Mouse (Mus musculus) frontal cortex, postnatal 14 days (tissue): Measurements from ENCODE around the gene Lmo3.

Source experiments
- DNase-seq, 2 experiments: peaks; one replicate each; pipeline ENCODE4 v3.0.0; 2022; ENCODE audit warnings: low spot score in 2 of 2

The Lmo3 gene

DNA sequence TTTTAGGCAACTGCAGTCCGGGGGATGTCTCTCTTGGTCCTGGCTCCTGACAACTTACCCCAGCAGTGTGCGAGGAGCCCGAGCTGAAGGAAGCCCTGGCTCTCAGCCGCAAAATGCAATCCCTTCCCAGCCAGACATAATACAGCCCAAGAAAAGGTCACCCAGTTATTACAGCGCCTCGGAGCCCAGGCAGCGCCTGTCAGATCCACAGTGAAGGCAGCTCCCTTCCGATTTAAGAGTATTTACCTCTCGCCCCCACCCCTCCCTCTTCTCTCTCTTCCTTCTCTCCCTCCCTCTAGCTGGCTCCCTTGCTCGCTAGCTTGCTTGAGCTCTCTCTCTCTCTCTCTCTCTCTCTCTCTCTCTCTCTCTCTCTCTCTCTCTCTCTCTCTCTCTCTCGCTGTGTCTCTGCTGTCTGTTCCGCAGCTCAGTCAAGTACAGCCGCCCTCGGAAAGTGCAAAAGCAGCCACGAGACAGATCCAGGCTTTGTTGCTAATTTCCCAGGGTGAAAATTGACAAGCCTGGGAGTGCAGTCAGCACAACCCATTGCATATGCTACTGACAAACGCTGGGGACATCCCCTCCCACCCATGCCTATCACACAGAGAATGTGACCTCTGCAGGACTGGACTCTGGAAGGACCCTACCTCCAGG, 159.0 kb downstream of the Lmo3 start:
- peak; percentile 39 to 46 for DNase-seq

DNA sequence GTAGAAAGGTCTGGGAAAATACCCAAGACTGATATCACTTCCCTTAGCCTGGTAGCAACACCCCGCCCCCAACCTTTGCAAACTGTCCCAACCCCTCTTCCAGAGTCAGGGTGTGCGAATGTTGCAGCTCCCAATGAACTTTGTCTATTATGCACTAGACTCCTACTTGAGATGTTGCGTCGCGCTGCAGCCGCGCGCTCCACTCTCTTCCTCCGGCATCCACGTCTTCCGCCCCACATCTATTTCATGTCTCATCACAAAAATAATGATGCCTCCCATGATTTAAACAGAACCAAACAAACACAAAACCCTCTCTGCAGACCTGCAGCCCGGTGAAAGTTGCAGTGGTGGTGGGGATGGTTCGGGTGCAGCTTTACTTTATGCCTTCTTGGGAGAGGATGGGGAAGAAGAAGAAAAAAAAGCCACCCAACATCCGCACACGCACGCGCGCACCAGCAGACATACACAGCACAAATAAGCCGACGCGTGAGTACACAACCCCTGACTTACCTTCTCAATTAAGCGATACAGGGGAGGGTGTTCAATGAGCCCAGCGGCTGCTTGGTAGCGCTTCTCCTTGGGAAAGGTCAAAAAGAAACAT, 159.7 kb downstream of the Lmo3 start:
- peak in 1 of 2 experiments; percentile 38 for DNase-seq

DNA sequence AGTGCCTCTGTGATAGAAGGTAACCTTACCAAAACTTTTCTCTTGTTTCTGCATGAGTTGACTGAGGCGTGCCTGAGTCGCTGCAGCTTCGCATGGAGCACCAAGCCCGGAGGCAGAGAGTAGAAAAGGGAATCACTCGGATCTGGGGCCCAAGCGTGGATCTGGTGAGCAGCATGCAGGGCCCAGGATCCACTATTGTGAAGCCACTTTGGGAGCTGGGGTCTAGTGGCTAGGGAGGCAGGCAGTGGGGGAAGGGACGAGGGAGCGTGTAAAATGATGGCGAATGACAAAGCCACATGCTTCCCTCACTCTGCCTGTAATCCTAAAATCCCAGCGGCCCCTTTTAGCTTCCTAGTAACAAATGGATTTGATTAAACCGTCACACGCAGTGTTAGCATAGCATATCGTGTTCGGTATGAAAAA, 160.6 kb downstream of the Lmo3 start:
- DNase-seq: peak in 1 of 2 experiments; percentile 37

- peak in 1 of 2 experiments; percentile 37 for DNase-seq
Observed at GRCm38 (mm10) chr6:138420536-138420891, 161.3 kb downstream of the Lmo3 start.

GRCm38 (mm10) chr6:138419871-138420535, 161.8 kb downstream of the Lmo3 start:
- no peak for DNase-seq

DNA sequence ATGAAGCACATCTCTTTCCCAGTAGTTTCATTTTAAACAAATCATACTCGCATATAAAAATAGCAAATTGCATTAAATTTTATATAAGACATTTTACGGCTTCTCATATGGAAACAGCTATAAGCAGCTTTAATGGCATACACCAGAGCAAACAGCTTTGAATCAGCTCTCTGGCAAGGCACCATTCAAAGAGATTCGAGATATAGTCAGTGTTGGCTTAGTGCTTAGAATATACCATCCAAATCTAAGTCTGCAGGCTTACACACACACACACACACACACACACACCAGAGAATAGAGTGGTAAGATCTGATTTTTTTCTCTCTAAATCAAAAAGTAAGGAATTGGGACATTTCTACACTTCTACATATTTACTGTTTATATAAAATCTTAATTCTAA, 169.7 kb downstream of the Lmo3 start:
- no peak for DNase-seq

DNA sequence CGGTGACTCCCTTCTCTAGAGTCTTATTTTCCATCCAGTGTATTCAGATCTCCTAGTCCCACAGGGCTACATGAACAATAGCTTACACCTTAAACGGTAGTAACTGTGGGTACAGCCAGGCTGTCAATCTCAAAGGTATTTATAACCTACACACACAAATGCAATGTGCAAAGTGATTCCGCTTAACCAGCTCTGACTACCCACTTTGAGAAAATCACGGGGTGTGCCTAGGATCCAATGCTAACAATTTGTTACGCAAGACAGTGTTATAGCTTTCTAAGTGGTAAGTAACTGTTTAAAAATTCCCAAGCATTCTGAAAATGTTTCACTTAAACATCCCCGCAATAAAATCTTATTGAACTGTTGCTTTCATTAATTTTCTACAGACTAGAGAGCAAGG, 179.7 kb downstream of the Lmo3 start:
- DNase-seq: no peak

DNA sequence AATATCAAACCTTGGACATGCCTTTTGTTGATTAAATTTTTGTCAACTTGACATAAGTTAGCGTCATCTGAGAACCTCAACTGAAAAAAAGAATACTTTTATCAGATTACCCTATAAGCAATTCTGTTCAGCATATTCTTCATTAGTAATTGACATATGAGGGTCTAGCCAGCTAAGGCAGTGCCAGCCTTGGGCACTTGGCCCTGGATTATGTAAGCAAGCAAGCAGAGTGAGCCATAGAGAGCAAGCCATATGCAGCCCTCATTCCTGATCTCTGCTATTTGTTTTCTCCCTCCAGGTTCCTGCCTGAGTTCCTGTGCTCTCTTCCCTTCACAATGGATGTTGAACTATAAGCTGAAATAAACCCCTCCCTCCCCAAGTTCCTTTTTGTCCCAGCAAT, 182.9 kb downstream of the Lmo3 start:
- no peak for DNase-seq

- no peak for DNase-seq
Observed at GRCm38 (mm10) chr6:138391085-138391484, 190.7 kb downstream of the Lmo3 start.

DNA sequence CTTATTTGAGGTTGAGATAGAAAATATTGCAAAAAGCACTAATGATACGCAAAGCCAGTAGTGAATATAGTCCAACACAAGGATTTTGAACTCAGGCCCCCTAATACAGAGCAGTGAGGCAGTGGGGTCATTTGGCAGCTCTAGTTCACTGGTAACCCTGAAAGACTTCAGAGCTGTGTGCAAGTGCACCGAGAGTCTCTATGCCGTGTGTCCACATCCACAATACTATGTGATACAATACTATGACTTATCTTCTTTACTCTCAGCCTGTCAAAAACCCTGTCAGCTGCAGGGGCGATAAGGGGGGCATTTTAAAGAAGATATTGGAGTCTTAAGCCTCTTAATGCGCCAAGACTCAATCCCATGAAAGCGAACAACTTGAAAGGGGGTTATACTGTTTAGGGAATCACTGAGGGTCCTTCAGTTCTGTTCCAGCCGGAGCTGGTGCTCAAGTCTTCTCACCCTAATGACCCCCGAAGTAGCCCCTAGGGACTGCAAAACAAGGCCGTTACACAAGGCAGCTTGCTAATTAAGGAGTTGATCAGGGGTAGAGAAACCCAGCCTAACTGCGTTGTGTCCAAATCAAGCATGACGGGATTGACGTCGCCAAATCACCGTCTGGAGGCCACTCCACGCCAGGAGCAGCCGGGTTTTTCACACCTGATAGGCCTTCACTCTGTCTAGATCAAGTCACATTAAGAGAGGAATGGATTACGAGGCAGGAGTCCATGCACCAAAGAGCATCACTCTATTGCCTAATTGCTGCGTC, 193.4 kb downstream of the Lmo3 start:
- DNase-seq: no peak

DNA sequence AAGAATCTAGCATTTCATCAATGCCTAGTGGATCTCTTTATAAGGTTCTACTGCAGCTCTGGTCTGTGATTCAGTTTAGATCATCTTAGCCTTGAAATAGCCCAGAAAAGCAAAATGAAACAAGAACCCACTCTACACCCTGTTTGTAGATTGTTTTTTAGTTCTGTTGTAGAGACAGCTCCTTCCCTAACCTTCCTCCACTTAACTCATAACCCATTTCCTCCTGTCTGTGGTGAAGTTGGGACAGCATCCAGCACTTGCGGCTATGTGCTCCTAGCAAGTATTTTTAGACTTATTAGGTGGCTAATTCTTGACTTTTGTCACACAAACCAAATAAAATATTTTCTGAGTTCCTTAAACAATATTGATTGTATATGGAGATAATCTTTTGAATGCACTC, 198.6 kb downstream of the Lmo3 start:
- DNase-seq: no peak

GRCm38 (mm10) chr6:138371176-138371575, 210.6 kb downstream of the Lmo3 start:
- no peak for DNase-seq

GRCm38 (mm10) chr6:138364111-138364510, 217.7 kb downstream of the Lmo3 start:
- DNase-seq: no peak

DNA sequence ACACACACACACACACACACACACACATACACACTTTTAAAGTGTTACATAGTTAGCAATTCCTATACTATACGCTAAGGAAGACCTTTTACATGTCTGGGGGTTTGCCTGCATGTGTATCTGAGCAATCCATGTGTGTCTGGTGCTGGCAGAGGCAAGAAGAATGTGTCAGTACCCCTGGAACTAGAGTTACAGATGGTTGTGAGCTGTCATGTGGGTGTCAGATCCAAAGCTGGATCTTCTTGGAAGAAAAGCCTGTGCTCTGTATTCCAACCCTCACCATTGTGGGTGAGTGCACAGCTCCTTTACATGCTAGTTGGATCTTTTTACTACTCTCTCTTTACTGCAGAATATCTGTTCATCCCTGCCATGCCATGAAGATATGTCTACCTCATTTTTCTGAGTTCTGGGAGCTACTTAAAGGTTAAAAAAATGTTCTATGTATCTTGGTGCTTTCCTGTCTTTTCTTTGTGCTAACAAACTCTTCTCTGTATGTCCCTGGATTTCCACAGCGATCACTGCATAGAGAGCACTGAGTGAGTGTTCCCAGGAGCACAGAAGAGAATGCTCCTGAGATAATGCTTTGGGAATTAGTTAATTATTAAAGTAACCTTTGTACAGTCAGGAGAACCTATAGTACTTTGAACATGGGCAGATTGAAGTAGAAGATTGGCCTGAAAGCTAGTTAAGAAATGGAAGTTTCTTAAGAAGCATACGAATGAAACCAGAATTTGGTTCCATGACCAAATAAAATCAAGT, 231.0 kb downstream of the Lmo3 start:
- no peak for DNase-seq

DNA sequence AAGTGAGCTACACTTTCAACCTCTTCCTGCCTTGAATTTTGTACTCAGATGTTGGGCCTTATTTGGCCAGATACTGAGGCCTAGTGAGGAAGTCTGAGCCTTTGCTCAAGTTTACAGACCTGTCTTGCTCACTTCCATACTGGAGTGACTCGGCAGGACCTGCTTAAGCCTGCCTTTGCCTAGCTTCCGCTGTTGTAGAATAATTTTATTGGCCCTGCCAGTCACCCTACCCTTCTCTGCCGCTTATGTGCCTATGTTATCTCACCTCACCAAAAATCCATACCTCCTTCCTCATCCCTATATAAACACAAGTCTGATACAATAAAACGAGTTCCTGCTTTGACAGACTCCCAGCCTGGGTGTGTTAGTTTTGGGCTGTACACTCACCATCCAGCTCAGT, 235.2 kb downstream of the Lmo3 start:
- DNase-seq: no peak

DNA sequence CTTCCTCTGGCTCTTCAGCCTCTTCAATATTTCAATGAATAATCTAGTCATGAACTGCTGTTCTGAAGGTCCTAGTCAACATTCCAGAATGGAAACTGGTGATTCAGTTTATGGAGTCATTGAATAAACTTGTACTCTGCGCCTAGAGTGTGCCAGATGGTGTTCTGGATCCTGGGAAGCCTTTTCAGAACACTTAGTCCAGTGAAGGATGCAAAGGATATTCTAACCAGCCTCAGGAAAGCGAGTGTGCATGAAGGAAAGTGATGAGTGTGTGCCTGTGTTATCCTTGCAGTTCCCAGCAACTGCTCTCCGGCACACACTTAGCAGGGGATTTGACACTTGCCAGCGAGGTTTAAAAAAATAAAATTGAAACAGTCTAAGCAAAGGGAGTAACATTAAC, 245.9 kb downstream of the Lmo3 start:
- no peak for DNase-seq

- no peak for DNase-seq
Observed at GRCm38 (mm10) chr6:138333991-138334390, 247.8 kb downstream of the Lmo3 start.

DNA sequence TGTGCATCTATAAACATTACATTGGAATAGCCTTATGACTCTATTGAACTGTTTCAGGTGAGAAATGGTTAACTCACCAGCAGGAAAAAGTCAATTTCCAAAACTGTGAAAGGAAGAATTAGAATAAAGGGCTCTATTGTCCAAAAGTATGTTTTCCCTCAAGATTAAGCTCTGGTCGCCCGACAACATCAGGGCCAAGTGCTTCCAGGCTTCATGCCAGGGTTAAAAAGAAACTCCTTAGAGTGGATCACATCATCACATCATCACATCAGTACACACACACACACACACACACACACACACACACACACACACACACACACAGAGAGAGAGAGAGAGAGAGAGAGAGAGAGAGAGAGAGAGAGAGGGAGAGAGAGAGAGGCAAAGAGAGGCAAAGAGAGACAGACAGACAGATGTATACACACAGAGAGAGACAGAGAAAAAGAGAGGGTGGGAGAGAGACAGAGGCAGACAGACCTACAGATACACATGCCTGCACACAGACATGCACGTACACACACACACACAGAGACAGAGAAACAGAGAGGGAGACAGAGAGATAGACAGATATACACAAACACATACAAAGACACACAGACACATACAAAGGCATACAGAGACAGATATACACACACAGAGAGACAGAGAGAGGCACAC, 255.9 kb downstream of the Lmo3 start:
- no peak for DNase-seq

- no peak for DNase-seq
Observed at GRCm38 (mm10) chr6:138325145-138325544, 256.6 kb downstream of the Lmo3 start.

GRCm38 (mm10) chr6:138323325-138323724, 258.4 kb downstream of the Lmo3 start:
- DNase-seq: no peak

DNA sequence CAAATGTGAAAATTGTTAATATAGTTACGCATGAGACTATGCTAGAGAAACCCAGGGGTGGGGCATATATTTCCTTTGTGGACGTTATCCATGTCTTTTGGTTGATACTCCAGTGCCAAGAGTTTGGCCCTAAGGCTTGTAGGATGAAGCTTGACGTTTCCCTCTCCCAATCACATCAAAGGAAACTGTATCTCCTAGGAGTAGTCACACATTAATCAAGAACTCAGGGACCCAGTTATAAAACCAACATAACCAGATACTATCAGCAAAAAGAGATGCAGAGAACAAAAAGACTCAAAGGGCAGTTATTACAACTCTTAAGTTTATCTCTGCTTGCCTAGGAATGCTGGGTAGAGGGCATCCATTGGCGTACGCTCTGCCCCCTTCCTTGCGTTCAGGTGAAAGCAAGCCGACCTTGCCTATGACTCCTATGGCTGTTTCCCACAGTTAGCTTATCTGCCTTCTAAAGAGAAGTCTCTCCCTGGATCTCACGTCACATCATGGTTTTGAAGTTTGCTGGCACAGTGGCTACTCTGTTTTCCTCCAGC, 261.5 kb downstream of the Lmo3 start:
- no peak for DNase-seq
